Mouse (Mus musculus) lung, adult 2 months (tissue): ENCODE measurements around the gene Pcif1.

Source experiments
- CTCF ChIP-seq: fragments of 200-500 bp; IDR thresholded peaks from 2 replicates; pipeline ENCODE4 v1.5.1; 2011; ENCODE audit warnings: mild to moderate bottlenecking, low read length, control low read depth; ENCODE audit not compliant: insufficient read depth
- POLR2A ChIP-seq: fragments of 200-500 bp; IDR thresholded peaks from 2 replicates; pipeline ENCODE4 v1.6.1; 2011; ENCODE audit warnings: low read depth, mild to moderate bottlenecking, control low read depth, low read length, borderline replicate concordance; ENCODE audit errors: extremely low read depth

- no peak for TF ChIP-seq CTCF
- no peak for TF ChIP-seq POLR2A
Observed at GRCm38 (mm10) chr2:164862179-164862861, 16.8 kb upstream of the Pcif1 start.
